Mouse (Mus musculus): ENCODE measurements around the gene Ehd2. TPM values are rescaled to one million over a fixed set of nuclear protein-coding genes. Genes with fewer than 3 reads are reported as not detected.

The Ehd2 gene
- total and polyA plus RNA-seq, 3 experiments: 0.15 to 0.38 (median 0.33) TPM

DNA sequence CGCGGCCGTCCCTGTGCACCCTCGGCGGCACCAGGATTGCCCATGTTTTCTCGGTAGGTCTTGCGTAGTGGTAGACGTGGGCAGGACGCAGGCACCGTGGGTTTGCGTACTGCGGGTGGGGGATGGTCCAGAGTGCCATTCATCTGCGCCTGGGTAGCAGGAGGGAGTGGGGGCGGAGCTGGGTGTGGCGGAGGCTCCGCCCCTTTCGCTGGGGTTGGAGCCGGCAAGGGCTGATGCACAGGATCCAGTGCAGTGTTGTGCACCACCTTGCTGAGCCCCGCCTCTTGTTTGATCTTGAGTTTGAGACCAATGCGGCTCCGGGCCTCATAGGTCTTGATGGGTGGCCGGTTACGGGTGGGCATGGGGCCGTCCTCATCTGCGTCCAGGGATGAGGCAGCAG is 4.9 kb upstream of the Ehd2 start:
- H3K4me3 ChIP-seq (ENCODE audit: low read depth, low read length): no peak overlapping the region
- H3K36me3 ChIP-seq (replicated peaks): peaks cover 61% of the 10 kb centered on the region
- H3K9me3 ChIP-seq (replicated peaks): no peaks in the 10 kb centered on the region
- DNase-seq (ENCODE audit: low spot score) (no peak), ATAC-seq (ENCODE audit: extremely low read depth, insufficient number of reproducible peaks, low FRiP score, poor library complexity, severe bottlenecking) (no peak)
- H3K4me1 ChIP-seq (ENCODE audit: insufficient read depth, low read depth, low read length): peaks cover 16% of the 10 kb centered on the region
- peaks cover 1% of the 10 kb centered on the region; the same call in 1 of the 2 replicates for H3K27me3 ChIP-seq (ENCODE audit: insufficient read depth, low read length)
- TF ChIP-seq GATA1 (IDR thresholded peaks at IDR 0.05; ENCODE audit: borderline replicate concordance, low read length) (no peak), GATA2 (IDR thresholded peaks at IDR 0.05; ENCODE audit: borderline replicate concordance, low read depth, low read length) (no peak)

- peaks cover 37% of the 10 kb centered on the region for H3K36me3 ChIP-seq (replicated peaks)
- ATAC-seq (ENCODE audit: extremely low read depth, insufficient number of reproducible peaks, low FRiP score, poor library complexity, severe bottlenecking): no peak
- no peaks in the 10 kb centered on the region for H3K9me3 ChIP-seq (replicated peaks)
- peaks cover 14% of the 10 kb centered on the region for H3K4me1 ChIP-seq (ENCODE audit: insufficient read depth, low read depth, low read length)
- no peak for DNase-seq (ENCODE audit: low spot score)
- H3K27me3 ChIP-seq (ENCODE audit: insufficient read depth, low read length): peaks cover 15% of the 10 kb centered on the region
- no peak overlapping the region for H3K4me3 ChIP-seq (ENCODE audit: low read depth, low read length)
- peak; percentile 9; the same call in 1 of the 2 replicates for TF ChIP-seq CTCF (IDR thresholded peaks at IDR 0.05; ENCODE audit: low read depth, low read length)
- no peak for TF ChIP-seq TAL1 (conservative IDR thresholded peaks at IDR 0.05; ENCODE audit: low read depth, low read length)
Observed at GRCm38 (mm10) chr7:15969674-15970073, 2.3 kb upstream of the Ehd2 start.

GRCm38 (mm10) chr7:15968322-15968721 is 955 bp upstream of the Ehd2 start:
- Histone ChIP-seq H3K36me3 (replicated peaks) (peaks cover 26% of the 10 kb centered on the region), H3K4me3 (ENCODE audit: low read depth, low read length) (no peak overlapping the region), H3K4me1 (ENCODE audit: insufficient read depth, low read depth, low read length) (peaks cover 24% of the 10 kb centered on the region), H3K27me3 (ENCODE audit: insufficient read depth, low read length) (peaks cover 22% of the 10 kb centered on the region), H3K9me3 (replicated peaks) (no peaks in the 10 kb centered on the region)
- ATAC-seq (ENCODE audit: extremely low read depth, insufficient number of reproducible peaks, low FRiP score, poor library complexity, severe bottlenecking) (no peak), DNase-seq (ENCODE audit: low spot score) (no peak)
- no peak for TF ChIP-seq CTCF (IDR thresholded peaks at IDR 0.05; ENCODE audit: low read depth, low read length)
- no peak for TF ChIP-seq GATA1 (IDR thresholded peaks at IDR 0.05; ENCODE audit: borderline replicate concordance, low read length)
- TF ChIP-seq GATA2 (IDR thresholded peaks at IDR 0.05; ENCODE audit: borderline replicate concordance, low read depth, low read length): no peak
- no peak for TF ChIP-seq TAL1 (conservative IDR thresholded peaks at IDR 0.05; ENCODE audit: low read depth, low read length)
- no peak for TF ChIP-seq POLR2AphosphoS5 (IDR thresholded peaks at IDR 0.05; ENCODE audit: insufficient replicate concordance, low read depth, low read length)

DNA sequence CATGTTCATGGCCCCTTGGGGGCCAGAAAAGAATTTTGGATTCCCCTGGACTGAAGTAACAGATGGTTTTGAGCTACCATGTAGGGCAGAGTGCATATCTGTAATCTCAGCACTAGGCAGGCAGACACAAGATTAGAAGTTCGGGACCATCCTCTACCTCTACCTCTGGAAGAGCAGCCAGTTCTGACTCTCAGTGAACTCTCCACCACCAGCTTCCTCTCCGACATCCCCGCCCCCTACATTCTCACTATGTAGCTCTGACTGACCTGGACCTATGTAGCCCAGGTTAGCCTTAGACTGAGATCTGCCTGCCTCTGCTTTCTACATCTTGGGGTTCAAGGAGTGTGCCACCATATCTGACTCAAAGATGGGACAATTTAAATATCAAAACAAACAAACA is 878 bp downstream of the Ehd2 start:
- no peaks in the 10 kb centered on the region for H3K9me3 ChIP-seq (replicated peaks)
- H3K4me3 ChIP-seq (ENCODE audit: low read depth, low read length): no peak overlapping the region
- ATAC-seq (ENCODE audit: extremely low read depth, insufficient number of reproducible peaks, low FRiP score, poor library complexity, severe bottlenecking) (no peak), DNase-seq (ENCODE audit: low spot score) (no peak)
- TF ChIP-seq CTCF (IDR thresholded peaks at IDR 0.05; ENCODE audit: low read depth, low read length) (no peak), GATA1 (IDR thresholded peaks at IDR 0.05; ENCODE audit: borderline replicate concordance, low read length) (no peak), TAL1 (conservative IDR thresholded peaks at IDR 0.05; ENCODE audit: low read depth, low read length) (no peak), POLR2AphosphoS5 (IDR thresholded peaks at IDR 0.05; ENCODE audit: insufficient replicate concordance, low read depth, low read length) (no peak), GATA2 (IDR thresholded peaks at IDR 0.05; ENCODE audit: borderline replicate concordance, low read depth, low read length) (no peak)
- peaks cover 36% of the 10 kb centered on the region for H3K27me3 ChIP-seq (ENCODE audit: insufficient read depth, low read length)
- peaks cover 24% of the 10 kb centered on the region for H3K4me1 ChIP-seq (ENCODE audit: insufficient read depth, low read depth, low read length)
- peaks cover 8% of the 10 kb centered on the region for H3K36me3 ChIP-seq (replicated peaks)

- Histone ChIP-seq H3K9me3 (replicated peaks) (no peaks in the 10 kb centered on the region), H3K4me1 (ENCODE audit: insufficient read depth, low read depth, low read length) (peaks cover 24% of the 10 kb centered on the region), H3K4me3 (ENCODE audit: low read depth, low read length) (no peak overlapping the region), H3K36me3 (replicated peaks) (no peaks in the 10 kb centered on the region), H3K27me3 (ENCODE audit: insufficient read depth, low read length) (peaks cover 51% of the 10 kb centered on the region)
- ATAC-seq (ENCODE audit: extremely low read depth, insufficient number of reproducible peaks, low FRiP score, poor library complexity, severe bottlenecking) (no peak), DNase-seq (ENCODE audit: low spot score) (no peak)
- TF ChIP-seq GATA2 (IDR thresholded peaks at IDR 0.05; ENCODE audit: borderline replicate concordance, low read depth, low read length) (no peak), TAL1 (conservative IDR thresholded peaks at IDR 0.05; ENCODE audit: low read depth, low read length) (no peak), POLR2AphosphoS5 (IDR thresholded peaks at IDR 0.05; ENCODE audit: insufficient replicate concordance, low read depth, low read length) (no peak), CTCF (IDR thresholded peaks at IDR 0.05; ENCODE audit: low read depth, low read length) (no peak), GATA1 (IDR thresholded peaks at IDR 0.05; ENCODE audit: borderline replicate concordance, low read length) (no peak)
Observed at GRCm38 (mm10) chr7:15963798-15964652, 3.3 kb downstream of the Ehd2 start.

DNA sequence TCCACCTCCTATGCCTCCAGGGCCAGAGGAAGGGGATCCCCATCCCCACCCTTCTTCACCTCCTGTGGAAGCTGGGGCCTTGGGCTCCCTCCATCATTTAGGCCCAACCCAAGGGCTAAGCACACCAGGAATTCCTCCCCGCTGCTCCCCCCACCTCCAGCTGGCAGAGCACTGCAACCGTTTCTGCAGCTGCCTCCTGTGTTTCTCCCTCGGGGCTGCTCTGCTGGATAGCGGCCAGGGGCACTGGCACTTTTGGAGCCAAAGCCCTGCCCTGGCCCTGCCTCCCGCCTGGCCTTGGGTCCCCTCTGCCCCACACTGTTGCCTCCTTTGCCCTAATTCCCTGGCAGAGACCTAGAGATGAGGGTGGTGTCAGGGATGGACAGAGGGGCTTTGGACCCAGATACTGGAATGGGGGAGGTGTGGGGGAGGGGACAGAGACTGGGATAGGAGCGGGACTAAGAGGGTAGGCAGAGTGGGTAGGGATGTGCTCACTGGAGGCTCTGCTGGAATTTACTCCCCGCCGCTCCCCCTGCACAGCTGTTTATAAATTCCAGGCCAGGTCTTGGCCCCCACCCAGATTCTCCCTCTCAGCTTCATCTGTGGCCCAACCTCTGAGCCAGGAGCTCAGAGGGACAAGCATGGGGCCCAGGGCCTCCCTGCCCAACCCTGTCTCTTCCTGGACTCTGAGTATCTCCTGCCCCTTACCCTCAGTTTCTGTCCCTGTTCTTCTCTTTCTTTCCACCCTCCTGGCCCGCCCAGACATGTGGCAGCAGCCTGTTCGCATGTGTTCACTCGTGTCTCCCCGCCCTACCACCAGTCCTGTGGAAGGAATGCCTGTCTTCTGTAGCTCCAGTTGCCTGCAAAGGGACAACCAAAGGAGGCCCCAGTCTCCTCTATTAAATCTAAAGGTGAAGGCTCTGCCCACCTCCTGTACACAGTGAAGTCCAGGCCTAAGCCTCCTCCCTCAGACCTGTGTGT is 4.8 kb downstream of the Ehd2 start:
- Histone ChIP-seq H3K4me1 (ENCODE audit: insufficient read depth, low read depth, low read length) (peaks cover 24% of the 10 kb centered on the region), H3K4me3 (ENCODE audit: low read depth, low read length) (no peak overlapping the region), H3K27me3 (ENCODE audit: insufficient read depth, low read length) (peaks cover 56% of the 10 kb centered on the region), H3K36me3 (replicated peaks) (no peaks in the 10 kb centered on the region), H3K9me3 (replicated peaks) (no peaks in the 10 kb centered on the region)
- no peak for ATAC-seq (ENCODE audit: extremely low read depth, insufficient number of reproducible peaks, low FRiP score, poor library complexity, severe bottlenecking)
- TF ChIP-seq GATA1 (IDR thresholded peaks at IDR 0.05; ENCODE audit: borderline replicate concordance, low read length): no peak
- no peak for TF ChIP-seq POLR2AphosphoS5 (IDR thresholded peaks at IDR 0.05; ENCODE audit: insufficient replicate concordance, low read depth, low read length)
- TF ChIP-seq GATA2 (IDR thresholded peaks at IDR 0.05; ENCODE audit: borderline replicate concordance, low read depth, low read length): no peak
- TF ChIP-seq CTCF (IDR thresholded peaks at IDR 0.05; ENCODE audit: low read depth, low read length): no peak
- TF ChIP-seq TAL1 (conservative IDR thresholded peaks at IDR 0.05; ENCODE audit: low read depth, low read length): no peak
- DNase-seq (ENCODE audit: low spot score): no peak
